Mouse (Mus musculus) midbrain, embryonic 11.5 days (tissue): ENCODE results near the gene Plekhg5. TPM values are rescaled to one million over a fixed set of nuclear protein-coding genes. Genes with fewer than 3 reads are reported as not detected.

Experiments
- ATAC-seq: fragments of 200-750 bp; cut with Nextera tagmentation; 2 replicates; pipeline ENCODE4 v1.8.0; 2017; ENCODE audit warnings: moderate TSS enrichment, moderate library complexity; ENCODE audit not compliant: low FRiP score
- DNase-seq: peaks from one replicate; pipeline ENCODE4 v3.0.0; 2015; ENCODE audit warnings: low spot score; ENCODE audit errors: missing footprints
- H3K27ac ChIP-seq: fragments of 300-500 bp; sonication (generic); 2 replicates; pipeline ENCODE4 v1.5.1; 2014; ENCODE audit warnings: low read depth, low read length
- H3K27me3 ChIP-seq: fragments of 300-500 bp; sonication (generic); 2 replicates; pipeline ENCODE4 v1.6.1; 2014; ENCODE audit warnings: mild to moderate bottlenecking, low read length, moderate library complexity, mixed read lengths; ENCODE audit not compliant: control insufficient read depth, insufficient read depth
- H3K36me3 ChIP-seq: fragments of 300-500 bp; sonication (generic); 2 replicates; pipeline ENCODE4 v1.6.1; 2014; ENCODE audit warnings: mild to moderate bottlenecking, low read length, moderate library complexity, mixed read lengths; ENCODE audit not compliant: control insufficient read depth, insufficient read depth
- H3K4me1 ChIP-seq: fragments of 300-500 bp; sonication (generic); 2 replicates; pipeline ENCODE4 v1.6.1; 2014; ENCODE audit warnings: low read length; ENCODE audit not compliant: control insufficient read depth, insufficient read depth
- H3K4me2 ChIP-seq: fragments of 300-500 bp; sonication (generic); 2 replicates; pipeline ENCODE4 v1.6.1; 2014; ENCODE audit warnings: mild to moderate bottlenecking, moderate library complexity
- H3K4me3 ChIP-seq: fragments of 300-500 bp; sonication (generic); 2 replicates; pipeline ENCODE4 v1.5.1; 2014; ENCODE audit warnings: low read depth, low read length
- H3K9ac ChIP-seq: fragments of 300-500 bp; sonication (generic); 2 replicates; pipeline ENCODE4 v1.6.1; 2014; ENCODE audit warnings: low read length
- H3K9me3 ChIP-seq: fragments of 300-500 bp; sonication (generic); 2 replicates; pipeline ENCODE4 v1.6.1; 2016; ENCODE audit warnings: low read length; ENCODE audit not compliant: control insufficient read depth
- WGBS: fragments of 180-500 bp; shearing (Covaris S2); extraction: QIAGEN DNeasy Blood & Tissue Kit; methylation state at CpG from one replicate; pipeline ENCODE4 v1.1.7; 2014; 5-methylcytosine and 5-hydroxymethylcytosine counted together
- polyA plus RNA-seq: library from polyadenylated mRNA; unstranded; fragments of >200 nt; fragmentation: Nextera tagmentation; extraction: Ambion mirVana; gene quantifications from 2 replicates; pipeline ENCODE4 v1.2.1, GENCODE M21; 2014

Plekhg5 gene
- polyA plus RNA-seq, 1 experiment from 2014 or later: 5.1 TPM

DNA sequence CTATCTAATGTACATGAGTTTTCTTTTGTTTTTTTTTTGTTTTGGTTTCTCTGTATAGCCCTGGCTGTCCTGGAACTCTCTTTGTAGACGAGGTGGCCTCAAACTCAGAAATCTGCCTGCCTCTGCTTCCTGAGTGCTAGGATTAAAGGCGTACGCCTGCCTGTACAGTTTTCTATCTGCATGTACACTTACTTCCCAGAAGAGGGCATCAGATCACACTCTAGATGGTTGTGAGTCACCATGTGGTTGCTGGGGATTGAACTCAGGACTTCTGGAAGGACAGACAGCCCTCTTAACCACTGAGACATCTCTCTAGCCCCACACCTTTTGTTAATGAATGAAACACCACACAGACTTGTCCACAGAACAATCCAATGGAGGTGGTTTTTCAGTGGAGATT is 7.0 kb downstream of the Plekhg5 start:
- Histone ChIP-seq H3K9me3 (no peaks in the 10 kb centered on the region), H3K27me3 (no peaks in the 10 kb centered on the region), H3K9ac (no peak overlapping the region), H3K4me3 (no peak overlapping the region), H3K27ac (no peak overlapping the region), H3K4me2 (no peak overlapping the region), H3K4me1 (no peaks in the 10 kb centered on the region), H3K36me3 (no peaks in the 10 kb centered on the region)
- WGBS: 92% methylated on average over 3 of the region's 3 CpGs
- DNase-seq (no peak), ATAC-seq (no peak)

DNA sequence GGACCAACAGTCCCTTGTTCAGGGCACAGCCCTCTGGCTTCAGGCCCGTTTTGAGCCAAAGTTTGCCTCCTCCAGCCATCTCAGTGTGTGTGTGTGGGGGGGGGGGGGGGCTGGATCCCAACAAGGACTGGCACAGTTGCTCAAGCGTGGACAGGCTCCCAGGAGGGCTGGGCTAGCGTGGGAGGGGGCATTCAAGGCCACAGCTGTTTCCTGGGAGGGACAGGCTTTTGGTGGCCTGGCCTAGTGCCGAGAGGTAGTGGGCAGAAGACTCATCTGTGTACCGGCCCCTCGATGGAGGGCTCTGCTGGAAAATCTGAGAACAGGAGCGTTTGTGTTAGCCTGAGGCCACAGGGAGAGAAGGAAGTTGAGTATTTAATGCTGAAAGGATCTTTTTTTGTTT is 7.6 kb downstream of the Plekhg5 start:
- no peak overlapping the region for H3K4me2 ChIP-seq
- no peak overlapping the region for H3K4me3 ChIP-seq
- no peaks in the 10 kb centered on the region for H3K9me3 ChIP-seq
- no peak overlapping the region for H3K27ac ChIP-seq
- H3K27me3 ChIP-seq: no peaks in the 10 kb centered on the region
- H3K9ac ChIP-seq: no peak overlapping the region
- WGBS: 68% methylated on average over 7 of the region's 7 CpGs
- DNase-seq (no peak), ATAC-seq (no peak)
- H3K36me3 ChIP-seq: no peaks in the 10 kb centered on the region
- H3K4me1 ChIP-seq: no peaks in the 10 kb centered on the region

DNA sequence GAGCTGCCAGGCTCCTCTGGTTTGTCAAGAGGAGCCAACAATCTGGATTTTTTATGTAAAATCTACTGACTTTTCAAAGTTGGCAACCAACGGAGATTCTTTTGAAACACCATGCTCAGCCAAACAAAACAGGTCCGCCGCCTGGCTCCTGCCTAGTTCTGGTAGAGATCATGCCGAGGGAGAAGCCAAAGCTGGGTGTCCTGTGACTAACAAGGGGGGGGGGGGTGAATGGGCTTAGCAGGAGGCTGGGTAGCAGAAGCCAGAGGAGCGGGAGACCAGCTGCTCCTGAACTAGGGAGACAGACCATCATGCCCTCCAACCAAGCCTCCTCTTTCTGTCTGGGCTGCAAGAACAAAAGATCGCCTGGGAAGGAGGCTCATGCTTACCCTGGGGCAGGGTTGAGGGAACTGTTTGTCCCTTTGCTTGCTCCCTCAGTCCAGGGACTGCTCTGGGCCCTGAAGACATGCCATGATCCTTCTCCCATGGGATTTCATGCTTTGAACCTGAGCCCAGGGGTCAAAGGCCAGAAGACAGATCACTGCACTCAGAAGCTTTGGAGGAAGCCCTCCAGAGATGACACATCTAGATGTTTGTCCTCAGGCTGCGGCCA is 11.4 kb downstream of the Plekhg5 start:
- no peaks in the 10 kb centered on the region for H3K9me3 ChIP-seq
- H3K27ac ChIP-seq: no peak overlapping the region
- ATAC-seq (no peak), DNase-seq (no peak)
- no peak overlapping the region for H3K4me3 ChIP-seq
- H3K4me1 ChIP-seq: peaks cover 16% of the 10 kb centered on the region
- H3K27me3 ChIP-seq: no peaks in the 10 kb centered on the region; the same call in 1 of the 2 replicates
- 72% methylated on average over 7 of the region's 7 CpGs for WGBS
- no peaks in the 10 kb centered on the region for H3K36me3 ChIP-seq
- H3K9ac ChIP-seq: no peak overlapping the region
- H3K4me2 ChIP-seq: no peak overlapping the region

DNA sequence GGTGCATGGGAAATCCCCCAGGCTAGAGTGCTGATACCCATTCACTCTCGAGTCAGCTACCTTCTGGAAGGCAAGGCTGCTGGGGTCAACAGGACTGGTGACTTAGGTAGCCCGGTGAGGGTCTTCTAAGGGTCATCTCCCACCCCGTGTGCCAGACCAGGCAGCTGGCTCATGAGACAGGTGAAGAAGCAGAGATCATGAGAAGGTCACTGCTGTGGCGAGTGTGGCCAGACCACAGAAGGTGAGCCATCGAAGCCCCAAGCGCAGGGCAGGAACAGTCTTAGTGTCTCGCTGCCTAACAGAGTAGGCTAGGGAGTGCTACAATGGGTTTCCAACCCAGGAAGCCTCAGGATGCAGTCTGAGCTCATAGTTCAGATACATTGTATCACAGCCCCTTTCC is 12.3 kb downstream of the Plekhg5 start:
- Histone ChIP-seq H3K4me2 (no peak overlapping the region), H3K9me3 (no peaks in the 10 kb centered on the region), H3K4me3 (no peak overlapping the region), H3K4me1 (peaks cover 16% of the 10 kb centered on the region), H3K27ac (no peak overlapping the region), H3K36me3 (no peaks in the 10 kb centered on the region), H3K9ac (no peak overlapping the region), H3K27me3 (no peaks in the 10 kb centered on the region; the same call in 1 of the 2 replicates)
- no peak for DNase-seq
- WGBS: 87% methylated on average over 7 of the region's 7 CpGs
- no peak for ATAC-seq

DNA sequence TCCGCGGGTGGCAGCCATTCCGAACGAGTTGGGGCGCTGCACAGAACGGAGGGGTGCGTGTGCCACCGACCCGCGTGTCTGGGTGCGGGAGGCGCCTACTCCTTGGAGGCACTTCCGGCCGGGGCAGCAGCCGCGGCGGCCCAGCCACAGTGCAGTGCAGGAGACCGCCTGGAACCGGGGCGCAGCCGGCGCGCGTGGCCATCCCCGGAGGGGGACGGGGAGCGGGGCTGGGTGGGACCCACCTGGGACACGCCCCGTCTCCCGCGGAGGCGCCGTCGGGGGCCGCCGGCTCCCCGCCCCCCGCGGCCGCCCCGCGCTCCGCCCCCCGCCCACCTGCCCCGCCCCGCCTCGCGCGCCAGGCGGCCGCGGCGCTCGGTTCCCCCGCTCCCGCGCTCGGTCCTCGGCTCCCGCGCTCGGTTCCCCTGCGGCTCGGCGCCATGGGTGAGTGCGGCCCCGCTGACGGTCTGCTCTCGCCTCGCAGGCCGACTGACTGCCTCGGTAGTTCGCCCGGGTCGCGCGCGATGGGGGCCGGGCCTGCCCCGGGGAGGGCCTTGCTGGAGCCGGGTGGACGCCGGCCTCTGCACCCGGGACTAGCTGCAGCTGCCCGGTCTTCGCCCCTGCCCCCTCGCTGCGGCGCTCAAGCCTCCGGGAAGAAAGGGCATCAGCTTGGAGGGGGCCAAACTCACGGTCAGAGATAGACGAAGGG is 14.4 kb downstream of the Plekhg5 start:
- Histone ChIP-seq H3K36me3 (no peaks in the 10 kb centered on the region), H3K9me3 (no peaks in the 10 kb centered on the region), H3K4me3 (peak overlapping the region; percentile 73), H3K4me2 (peak overlapping the region; percentile 95), H3K4me1 (peaks cover 16% of the 10 kb centered on the region), H3K27ac (no peak overlapping the region), H3K9ac (peak overlapping the region; percentile 85), H3K27me3 (no peaks in the 10 kb centered on the region; the same call in 1 of the 2 replicates)
- ATAC-seq: peak; percentile 77
- DNase-seq: peak; percentile 96
- under 1% methylated on average over 60 of the region's 92 CpGs for WGBS

DNA sequence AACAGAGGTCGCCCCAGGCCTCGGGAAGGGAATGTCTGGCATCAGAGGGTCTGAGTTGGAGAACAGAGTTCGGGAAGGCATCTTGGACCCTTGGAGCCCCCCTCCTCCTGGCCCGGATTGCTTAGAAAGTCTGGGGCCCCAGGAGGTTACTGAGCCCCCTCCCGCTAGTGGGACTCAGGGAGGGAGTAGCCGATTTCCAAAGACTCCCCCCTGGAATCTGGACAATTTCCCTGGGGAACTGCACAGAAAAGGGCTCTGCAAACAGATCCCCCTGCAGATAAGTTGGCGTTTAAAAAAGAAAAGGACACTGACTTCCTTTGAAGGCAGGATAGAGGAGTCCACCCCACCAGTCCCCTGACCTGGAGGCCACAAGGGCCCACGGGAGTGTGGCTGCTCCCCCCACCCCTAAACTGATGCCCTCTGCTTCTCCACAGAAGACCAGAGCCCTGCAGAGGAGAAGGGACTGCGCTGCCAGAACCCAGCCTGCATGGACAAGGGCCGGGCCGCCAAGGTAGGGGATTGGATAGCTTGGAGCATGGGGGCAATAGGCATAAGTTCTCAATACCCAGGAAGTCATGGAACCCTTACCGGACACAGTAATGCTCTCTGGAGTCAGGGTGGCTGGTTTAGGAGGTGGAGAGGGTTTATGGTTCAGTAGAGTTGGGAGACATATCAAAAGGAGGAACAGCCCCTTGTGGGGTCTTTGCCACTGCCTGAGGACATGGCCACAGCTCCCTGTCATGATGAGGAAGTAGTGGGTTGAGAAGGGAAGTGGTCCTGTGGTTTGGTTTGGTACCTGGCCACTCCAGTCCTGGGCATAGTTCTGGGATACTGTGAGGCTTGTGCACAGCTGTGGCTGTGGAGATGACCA is 15.1 kb downstream of the Plekhg5 start:
- Histone ChIP-seq H3K4me2 (peak overlapping the region; percentile 95), H3K4me1 (peaks cover 16% of the 10 kb centered on the region), H3K36me3 (no peaks in the 10 kb centered on the region), H3K9me3 (no peaks in the 10 kb centered on the region), H3K9ac (peak overlapping the region; percentile 85), H3K27ac (no peak overlapping the region), H3K27me3 (no peaks in the 10 kb centered on the region; the same call in 1 of the 2 replicates), H3K4me3 (peak overlapping the region; percentile 73)
- DNase-seq (peak; percentile 93), ATAC-seq (peak; percentile 36)
- 3% methylated on average over 12 of the region's 12 CpGs for WGBS

DNA sequence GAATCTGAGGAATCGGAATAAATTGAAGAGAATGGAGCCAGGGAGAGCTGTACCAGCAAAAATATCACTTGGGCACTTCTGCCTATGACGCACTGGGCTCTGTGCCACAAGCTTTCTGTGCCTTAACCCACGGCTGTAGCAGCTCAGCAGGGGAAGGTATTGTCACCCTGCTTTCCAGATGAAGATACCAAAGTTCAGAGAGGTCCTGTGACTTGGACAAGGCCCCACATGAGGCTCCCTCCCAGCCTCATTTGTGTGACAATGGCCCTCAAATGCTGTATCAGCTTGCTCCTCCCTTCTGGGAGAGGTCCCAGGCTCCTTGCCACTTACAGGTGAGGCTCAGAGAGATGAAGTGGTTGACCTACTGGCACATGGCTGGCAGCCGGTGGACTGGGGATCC is 15.8 kb downstream of the Plekhg5 start:
- Histone ChIP-seq H3K27me3 (no peaks in the 10 kb centered on the region; the same call in 1 of the 2 replicates), H3K27ac (no peak overlapping the region), H3K4me2 (no peak overlapping the region; the same call in 1 of the 2 replicates), H3K36me3 (no peaks in the 10 kb centered on the region), H3K9me3 (no peaks in the 10 kb centered on the region), H3K9ac (no peak overlapping the region), H3K4me3 (no peak overlapping the region), H3K4me1 (peaks cover 16% of the 10 kb centered on the region)
- ATAC-seq (no peak), DNase-seq (no peak)
- WGBS: 23% methylated on average over 4 of the region's 4 CpGs

DNA sequence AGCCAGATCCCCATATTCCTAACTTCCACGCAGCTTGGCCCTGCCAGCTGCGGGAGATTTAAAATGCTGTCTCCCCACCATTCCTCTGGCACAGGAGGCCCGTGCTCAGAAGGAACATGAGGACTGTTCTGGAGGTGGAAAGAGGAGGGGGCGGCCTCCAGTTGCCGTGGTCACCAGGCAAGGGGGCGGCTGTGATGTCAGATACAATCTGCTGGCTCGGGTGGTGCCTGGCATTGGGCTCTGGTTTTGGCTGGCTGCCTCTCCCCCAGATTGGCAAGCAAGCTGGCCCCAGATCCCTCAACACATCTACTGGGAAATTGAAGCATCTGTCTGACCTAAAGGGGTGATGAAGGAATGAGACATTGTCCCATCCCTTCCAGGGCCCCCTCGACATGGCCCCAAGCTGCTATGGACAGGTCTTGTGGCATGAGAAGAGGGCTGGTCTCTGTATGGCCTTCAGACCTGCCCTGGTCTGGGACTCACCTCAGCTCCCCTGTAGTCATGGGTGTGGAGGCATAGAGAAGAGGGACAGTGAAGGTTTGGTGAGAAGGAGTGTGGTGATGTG is 16.3 kb downstream of the Plekhg5 start:
- H3K9ac ChIP-seq: no peak overlapping the region
- DNase-seq (no peak), ATAC-seq (no peak)
- 45% methylated on average over 8 of the region's 8 CpGs for WGBS
- no peaks in the 10 kb centered on the region for H3K36me3 ChIP-seq
- H3K9me3 ChIP-seq: no peaks in the 10 kb centered on the region
- H3K27me3 ChIP-seq: no peaks in the 10 kb centered on the region; the same call in 1 of the 2 replicates
- H3K4me3 ChIP-seq: no peak overlapping the region
- H3K4me2 ChIP-seq: no peak overlapping the region
- no peak overlapping the region for H3K27ac ChIP-seq
- peaks cover 16% of the 10 kb centered on the region for H3K4me1 ChIP-seq
